Mouse (Mus musculus) liver, embryonic 14.5 days (tissue): ENCODE results near the gene Dctn2.
A peak's percentile ranks its signal among the peaks of the same experiment; 100 is the strongest.

ENCODE experiments used
- CTCF ChIP-seq: IDR thresholded peaks from 2 replicates; pipeline ENCODE4 v1.5.1; 2016; ENCODE audit warnings: antibody characterized with exemption, low read depth, control low read depth
- EP300 ChIP-seq: IDR thresholded peaks from 2 replicates; pipeline ENCODE4 v1.6.1; 2016; ENCODE audit warnings: antibody characterized with exemption, low read depth

GRCm38 (mm10) chr10:127311476-127312355 is 45.5 kb downstream of the Dctn2 start, which contains the start of gene Mars:
- TF ChIP-seq CTCF (no peak), EP300 (peak; percentile 41)
